Mouse (Mus musculus) CH12.LX (cell line): ENCODE results near the gene Hibadh. TPM values are rescaled to one million over a fixed set of nuclear protein-coding genes. Genes with fewer than 3 reads are reported as not detected.

Experiments
- DNase-seq: peaks from one replicate; pipeline ENCODE4 v3.0.0-alpha.2; 2013; ENCODE audit errors: extremely low read depth
- H3K27ac ChIP-seq: 2 replicates; pipeline ENCODE4 v1.5.1; 2012; ENCODE audit warnings: low read depth, mild to moderate bottlenecking, control low read depth, moderate library complexity; ENCODE audit not compliant: insufficient read depth
- H3K27me3 ChIP-seq: replicated peaks from 2 replicates; pipeline ENCODE3; 2012; ENCODE audit warnings: inconsistent platforms
- H3K36me3 ChIP-seq, 2 experiments: replicated peaks in 1 of 2; 2 replicates each; pipeline versions ENCODE3 to v1.6.1; 2012; ENCODE audit warnings: inconsistent platforms in 1 of 2, low read length in 1 of 2, mild to moderate bottlenecking in 1 of 2, mixed read lengths in 1 of 2, moderate library complexity in 1 of 2; ENCODE audit not compliant: control insufficient read depth in 1 of 2, insufficient read depth in 1 of 2
- H3K4me1 ChIP-seq, 2 experiments: 2 replicates each; pipeline ENCODE4 v1.6.1; 2012; ENCODE audit warnings: inconsistent platforms in 1 of 2, moderate library complexity in 1 of 2; ENCODE audit not compliant: insufficient read depth in 2 of 2, control insufficient read depth in 1 of 2
- H3K4me2 ChIP-seq: 2 replicates; pipeline ENCODE4 v1.6.1; 2012; ENCODE audit warnings: low read depth, mild to moderate bottlenecking, control low read depth; ENCODE audit not compliant: poor library complexity, insufficient read depth, severe bottlenecking
- H3K4me3 ChIP-seq, 3 experiments: fragments of 150-350 bp in 1 of 3; sonication (generic) in 1 of 3; replicated peaks in 1 of 3; 2 replicates each; pipeline versions ENCODE3 to v1.5.1; 2011 to 2012; ENCODE audit warnings: low read depth in 2 of 3, low read length in 2 of 3, mild to moderate bottlenecking in 2 of 3, moderate library complexity in 2 of 3, control low read depth in 1 of 3, improper control_type of control experiment in 1 of 3, inconsistent platforms in 1 of 3, mixed read lengths in 1 of 3; ENCODE audit not compliant: poor library complexity in 1 of 3
- H3K79me2 ChIP-seq: replicated peaks from 2 replicates; pipeline ENCODE4 v1.6.1; 2012; ENCODE audit warnings: mild to moderate bottlenecking, moderate library complexity; ENCODE audit not compliant: control insufficient read depth, poor library complexity, insufficient read depth, severe bottlenecking; ENCODE audit errors: extremely low read depth
- H3K9ac ChIP-seq: 2 replicates; pipeline ENCODE4 v1.6.1; 2012; ENCODE audit warnings: low read depth, mild to moderate bottlenecking, control low read depth, moderate library complexity; ENCODE audit not compliant: insufficient read depth
- H3K9me3 ChIP-seq: replicated peaks from 2 replicates; pipeline ENCODE3; 2012; ENCODE audit warnings: low read length, inconsistent platforms, mixed read lengths
- BHLHE40 ChIP-seq: IDR thresholded peaks from 2 replicates; pipeline ENCODE4 v1.6.1; 2011; ENCODE audit warnings: mild to moderate bottlenecking, low read depth, low read length, improper control_type of control experiment
- CHD1 ChIP-seq: IDR thresholded peaks from 2 replicates; pipeline ENCODE4 v1.6.1; 2012; ENCODE audit warnings: low read depth, low read length, improper control_type of control experiment, inconsistent platforms
- E2F4 ChIP-seq: IDR thresholded peaks from 2 replicates; pipeline ENCODE4 v1.6.1; 2011; ENCODE audit warnings: low read depth, low read length, improper control_type of control experiment; ENCODE audit not compliant: insufficient replicate concordance
- ELF1 ChIP-seq: IDR thresholded peaks from 2 replicates; pipeline ENCODE4 v1.6.1; 2014; ENCODE audit warnings: low read depth, mild to moderate bottlenecking, inconsistent platforms, low read length, improper control_type of control experiment
- ETS1 ChIP-seq: conservative IDR thresholded peaks from 2 replicates; pipeline ENCODE4 v1.6.1; 2012; ENCODE audit warnings: low read depth, mild to moderate bottlenecking, inconsistent platforms, low read length, improper control_type of control experiment, moderate library complexity
- GABPA ChIP-seq: IDR thresholded peaks from 2 replicates; pipeline ENCODE4 v1.6.1; 2012; ENCODE audit warnings: low read depth, low read length, improper control_type of control experiment, inconsistent platforms; ENCODE audit not compliant: insufficient replicate concordance
- HCFC1 ChIP-seq: IDR thresholded peaks from 2 replicates; pipeline ENCODE4 v1.6.1; 2012; ENCODE audit warnings: low read depth, mild to moderate bottlenecking, inconsistent platforms, low read length, improper control_type of control experiment
- IRF4 ChIP-seq: IDR thresholded peaks from 2 replicates; pipeline ENCODE4 v1.6.1; 2014; ENCODE audit warnings: low read depth, mild to moderate bottlenecking, inconsistent platforms, low read length, improper control_type of control experiment
- JUN ChIP-seq: IDR thresholded peaks from 2 replicates; pipeline ENCODE4 v1.6.1; 2011; ENCODE audit warnings: low read depth, mild to moderate bottlenecking, low read length, improper control_type of control experiment, moderate library complexity; ENCODE audit not compliant: insufficient read depth
- JUND ChIP-seq: conservative IDR thresholded peaks from 2 replicates; pipeline ENCODE4 v1.6.1; 2011; ENCODE audit warnings: low read depth, low read length, improper control_type of control experiment
- KAT2A ChIP-seq: IDR thresholded peaks from 2 replicates; pipeline ENCODE4 v1.6.1; 2012; ENCODE audit warnings: low read length, improper control_type of control experiment, inconsistent platforms; ENCODE audit not compliant: insufficient replicate concordance
- MAFK ChIP-seq: IDR thresholded peaks from 2 replicates; pipeline ENCODE4 v1.6.1; 2011; ENCODE audit warnings: low read length, improper control_type of control experiment; ENCODE audit not compliant: insufficient replicate concordance
- MEF2A ChIP-seq: IDR thresholded peaks from 2 replicates; pipeline ENCODE4 v1.6.1; 2014; ENCODE audit warnings: low read depth, mild to moderate bottlenecking, inconsistent platforms, low read length, improper control_type of control experiment, borderline replicate concordance
- MXI1 ChIP-seq: IDR thresholded peaks from 2 replicates; pipeline ENCODE4 v1.6.1; 2011; ENCODE audit warnings: mild to moderate bottlenecking, low read depth, low read length, improper control_type of control experiment
- MYC ChIP-seq: IDR thresholded peaks from 2 replicates; pipeline ENCODE4 v1.6.1; 2011; ENCODE audit warnings: low read depth, mild to moderate bottlenecking, improper control_type of control experiment, low read length
- NELFE ChIP-seq: IDR thresholded peaks from 2 replicates; pipeline ENCODE4 v1.6.1; 2011; ENCODE audit warnings: low read depth, low read length, improper control_type of control experiment
- NRF1 ChIP-seq: IDR thresholded peaks from 2 replicates; pipeline ENCODE4 v1.6.1; 2014; ENCODE audit warnings: low read depth, mild to moderate bottlenecking, inconsistent platforms, low read length, improper control_type of control experiment, moderate library complexity
- POLR2A ChIP-seq: IDR thresholded peaks from 2 replicates; pipeline ENCODE4 v1.6.1; 2011; ENCODE audit warnings: low read depth, mild to moderate bottlenecking, improper control_type of control experiment, low read length
- POLR2AphosphoS2 ChIP-seq: IDR thresholded peaks from 2 replicates; pipeline ENCODE4 v1.6.1; 2011; ENCODE audit warnings: low read depth, low read length, improper control_type of control experiment
- RAD21 ChIP-seq: IDR thresholded peaks from 2 replicates; pipeline ENCODE4 v1.6.1; 2011; ENCODE audit warnings: low read depth, mild to moderate bottlenecking, low read length, improper control_type of control experiment, moderate library complexity
- RCOR1 ChIP-seq: conservative IDR thresholded peaks from 2 replicates; pipeline ENCODE4 v1.6.1; 2012; ENCODE audit warnings: low read depth, mild to moderate bottlenecking, inconsistent platforms, low read length, improper control_type of control experiment
- SIN3A ChIP-seq: IDR thresholded peaks from 2 replicates; pipeline ENCODE4 v1.6.1; 2012; ENCODE audit warnings: low read length, improper control_type of control experiment, inconsistent platforms
- TBP ChIP-seq: conservative IDR thresholded peaks from 2 replicates; pipeline ENCODE4 v1.6.1; 2011; ENCODE audit warnings: low read depth, low read length, improper control_type of control experiment
- TCF12 ChIP-seq: IDR thresholded peaks from 2 replicates; pipeline ENCODE4 v1.6.1; 2014; ENCODE audit warnings: low read depth, mild to moderate bottlenecking, inconsistent platforms, low read length, improper control_type of control experiment
- UBTF ChIP-seq: IDR thresholded peaks from 2 replicates; pipeline ENCODE4 v1.6.1; 2012; ENCODE audit warnings: low read depth, mild to moderate bottlenecking, inconsistent platforms, low read length, improper control_type of control experiment, moderate library complexity
- USF2 ChIP-seq: conservative IDR thresholded peaks from 2 replicates; pipeline ENCODE4 v1.6.1; 2011; ENCODE audit warnings: low read depth, low read length, improper control_type of control experiment
- ZC3H11A ChIP-seq: IDR thresholded peaks from 2 replicates; pipeline ENCODE4 v1.6.1; 2012; ENCODE audit warnings: low read depth, mild to moderate bottlenecking, inconsistent platforms, low read length, improper control_type of control experiment
- ZKSCAN1 ChIP-seq: IDR thresholded peaks from 2 replicates; pipeline ENCODE4 v1.6.1; 2012; ENCODE audit warnings: low read depth, inconsistent platforms, low read length, improper control_type of control experiment, borderline replicate concordance
- ZMIZ1 ChIP-seq: IDR thresholded peaks from 2 replicates; pipeline ENCODE4 v1.6.1; 2012; ENCODE audit warnings: low read depth, mild to moderate bottlenecking, inconsistent platforms, low read length, improper control_type of control experiment
- dilution Hi-C: fragments of 300-500 bp; cut with MboI; formaldehyde crosslinking; loops from 2 replicates; pipeline ENCODE4 v1.14.3; 2020; ENCODE audit warnings: low sequenced_read_pairs; ENCODE audit not compliant: extremely low pct_unique_long_range_greater_than_20kb, extremely low pct_ligation_motif_present
- in situ Hi-C: fragments of 300-500 bp; cut with MboI; formaldehyde crosslinking; loops from 3 replicates; pipeline ENCODE4 v1.14.3; 2019; ENCODE audit warnings: low sequenced_read_pairs, low pct_ligation_motif_present, low pct_unique_long_range_greater_than_20kb, mixed read lengths
- polyA plus RNA-seq: library from polyadenylated mRNA; unstranded; fragments of >175 nt; gene quantifications from 2 replicates; pipeline ENCODE4 v1.2.1, GENCODE M21; 2012; ENCODE audit warnings: low read depth; ENCODE audit not compliant: insufficient read length
- total RNA-seq, 2 experiments: library from RNA; depleted of rRNA; stranded (reverse); fragments of 300-350 nt in 1 of 2; fragments of >200 nt in 1 of 2; gene quantifications; 2 replicates each; pipeline ENCODE4 v1.2.3; 2012 to 2014

Hibadh gene
- total and polyA plus RNA-seq, 3 experiments = 38.6 to 60.4 (median 44.4) TPM

- in situ Hi-C loops (no loop called here), dilution Hi-C loops (no loop called here)
- Histone ChIP-seq H3K9me3 (no peaks in the 10 kb centered on the region), H3K4me2 (no peak overlapping the region), H3K27me3 (no peaks in the 10 kb centered on the region), H3K27ac (no peak overlapping the region), H3K4me1 (peaks cover 0 to 4% of the 10 kb centered on the region in 2 experiments; a peak in 1 of 4 replicates), H3K4me3 (no peak overlapping the region), H3K79me2 (no peaks in the 10 kb centered on the region), H3K36me3 (no peaks in the 10 kb centered on the region), H3K9ac (no peak overlapping the region)
- no peak for TF ChIP-seq POLR2AphosphoS2
- TF ChIP-seq USF2 = no peak
- no peak for TF ChIP-seq ZC3H11A
- TF ChIP-seq TBP = no peak
- no peak for TF ChIP-seq MEF2A
- TF ChIP-seq RCOR1 = no peak
- TF ChIP-seq UBTF = no peak
- TF ChIP-seq BHLHE40 = no peak
- TF ChIP-seq JUND = no peak
- no peak for TF ChIP-seq KAT2A
- TF ChIP-seq ZMIZ1 = no peak
- TF ChIP-seq IRF4 = no peak
- no peak for TF ChIP-seq POLR2A
- no peak for TF ChIP-seq MYC
- no peak for TF ChIP-seq E2F4
- TF ChIP-seq MXI1 = no peak
- no peak for DNase-seq
These were observed 15.1 kb upstream of the Hibadh start for GRCm38 (mm10) chr6:52655266-52655665.

- Histone ChIP-seq H3K27ac (no peak overlapping the region), H3K4me1 (peaks cover 7% of the 10 kb centered on the region in 2 experiments), H3K4me3 (no peak overlapping the region), H3K79me2 (no peaks in the 10 kb centered on the region), H3K9ac (no peak overlapping the region), H3K36me3 (no peaks in the 10 kb centered on the region), H3K27me3 (no peaks in the 10 kb centered on the region), H3K9me3 (no peaks in the 10 kb centered on the region), H3K4me2 (no peak overlapping the region)
- dilution Hi-C loops (no loop called here), in situ Hi-C loops (no loop called here)
- no peak for DNase-seq
- TF ChIP-seq GABPA (no peak), E2F4 (no peak), USF2 (no peak), MEF2A (no peak), ETS1 (no peak), ZKSCAN1 (no peak), TCF12 (no peak), CHD1 (no peak), ELF1 (no peak), JUN (no peak), HCFC1 (no peak), NELFE (no peak), NRF1 (no peak), TBP (no peak), KAT2A (no peak), MAFK (no peak), RAD21 (no peak), SIN3A (no peak), IRF4 (no peak), ZMIZ1 (no peak)
These were observed 8.6 kb upstream of the Hibadh start for GRCm38 (mm10) chr6:52648806-52649205.
